Mouse (Mus musculus) heart, embryonic 14.5 days (tissue): ENCODE results near the gene Apeh. TPM values are rescaled to one million over a fixed set of nuclear protein-coding genes. Genes with fewer than 3 reads are reported as not detected.

ENCODE experiments used
- microRNA-seq: library from miRNA; unstranded; fragments of <30 nt; microRNA quantifications from one replicate; pipeline ENCODE4, GENCODE M21; 2016
- polyA plus RNA-seq: library from polyadenylated mRNA; unstranded; fragments of >200 nt; fragmentation: Nextera tagmentation; extraction: Ambion mirVana; gene quantifications from 2 replicates; pipeline ENCODE4 v1.2.1, GENCODE M21; 2014

The Apeh gene
- polyA plus RNA-seq, 1 experiment from 2014 or later, result 48.7 TPM

Small RNA genes within 50 kb of the gene (microRNA-seq; reads per million reads assigned to microRNA genes)
- gene Gm47303, result not detected
- gene Mir7088, result not detected

Other genes starting within 250 kb of the Apeh start
- 41.5 and 42.8 TPM in 2 replicates for gene Rbm6, start 221.4 kb downstream of the Apeh start, polyA plus RNA-seq
- gene Mon1a, start 206.5 kb downstream of the Apeh start, polyA plus RNA-seq, result 8.2 and 9.4 TPM in 2 replicates
- 1.00 and 1.5 TPM in 2 replicates for gene Mst1r, start 187.7 kb downstream of the Apeh start, polyA plus RNA-seq
- gene Actl11, start 166.1 kb downstream of the Apeh start, polyA plus RNA-seq, result not detected in 2 replicates
- 0.07 and 0.13 TPM in 2 replicates for gene Camkv, start 158.9 kb downstream of the Apeh start, polyA plus RNA-seq
- 8.6 and 10.2 TPM in 2 replicates for gene Traip, start 144.5 kb downstream of the Apeh start, polyA plus RNA-seq
- 33.1 and 34.2 TPM in 2 replicates for gene Uba7, start 119.1 kb downstream of the Apeh start, polyA plus RNA-seq
- gene Gm20661, start 111.5 kb downstream of the Apeh start, polyA plus RNA-seq, result 2.1 and 3.8 TPM in 2 replicates
- gene Inka1, start 108.7 kb downstream of the Apeh start, polyA plus RNA-seq, result 46.0 and 49.2 TPM in 2 replicates
- gene Cdhr4, start 102.1 kb downstream of the Apeh start, polyA plus RNA-seq, result 4.8 and 8.4 TPM in 2 replicates
- 0.55 and 0.71 TPM in 2 replicates for gene Gm20662, start 98.3 kb downstream of the Apeh start, polyA plus RNA-seq
- 21.9 and 22.5 TPM in 2 replicates for gene Ip6k1, start 92.1 kb downstream of the Apeh start, polyA plus RNA-seq
- 17.4 and 18.8 TPM in 2 replicates for gene Gmppb, start 45.4 kb downstream of the Apeh start, polyA plus RNA-seq
- 2.0 and 2.1 TPM in 2 replicates for gene Amigo3, start 41.4 kb downstream of the Apeh start, polyA plus RNA-seq
- not detected in 2 replicates for gene Mst1, start 14.2 kb downstream of the Apeh start, polyA plus RNA-seq
- 37.2 and 37.9 TPM in 2 replicates for gene Rnf123, start 11.3 kb downstream of the Apeh start, polyA plus RNA-seq
- 0.09 and 0.16 TPM in 2 replicates for gene Bsn, start 95.8 kb upstream of the Apeh start, polyA plus RNA-seq
- 143 and 146 TPM in 2 replicates for gene Dag1, start 169.4 kb upstream of the Apeh start, polyA plus RNA-seq
- 26.5 and 29.1 TPM in 2 replicates for gene Nicn1, start 195.8 kb upstream of the Apeh start, polyA plus RNA-seq
- 10.4 and 11.2 TPM in 2 replicates for gene Amt, start 202.2 kb upstream of the Apeh start, polyA plus RNA-seq
- 229 and 289 TPM in 2 replicates for gene Rhoa, start 211.5 kb upstream of the Apeh start, polyA plus RNA-seq
- 36.5 and 39.4 TPM in 2 replicates for gene Tcta, start 211.6 kb upstream of the Apeh start, polyA plus RNA-seq
- 694 and 725 TPM in 2 replicates for gene Gpx1, start 244.3 kb upstream of the Apeh start, polyA plus RNA-seq